Mouse (Mus musculus) T-cell, adult 2 months (primary cell): Measurements from ENCODE around the gene Gm45213.
"Not testable (repeated sequence)": the region's sequence is repeated elsewhere in the genome, so short reads cannot be mapped to it uniquely, and the experiment has no call there.

Source experiments
- DNase-seq: peaks from one replicate; pipeline ENCODE4 v3.0.0; 2022; ENCODE audit warnings: low spot score

Gm45213 gene

GRCm38 (mm10) chr7:66048446-66049230, 5.2 kb downstream of the Gm45213 start:
- no peak for DNase-seq

- DNase-seq = no peak
These were observed 10.6 kb downstream of the Gm45213 start for GRCm38 (mm10) chr7:66053946-66054483.

- not testable (repeated sequence) for DNase-seq
These were observed 12.0 kb downstream of the Gm45213 start for GRCm38 (mm10) chr7:66055356-66055755.

GRCm38 (mm10) chr7:66058703-66059102, 15.3 kb downstream of the Gm45213 start, which contains the start of gene Snrpa1:
Snrpa1 (plus strand) TSS chr7:66059003.
- DNase-seq = no peak

- peak; percentile 85 for DNase-seq
These were observed 16.9 kb downstream of the Gm45213 start for GRCm38 (mm10) chr7:66060066-66060956.

- DNase-seq = no peak
These were observed 17.7 kb downstream of the Gm45213 start for GRCm38 (mm10) chr7:66061057-66061456.

- DNase-seq = no peak
These were observed 33.0 kb downstream of the Gm45213 start for GRCm38 (mm10) chr7:66076411-66076810.

GRCm38 (mm10) chr7:66079364-66080230, 36.2 kb downstream of the Gm45213 start, which contains the start of gene Selenos:
Selenos (plus strand) TSS chr7:66079649.
- peak; percentile 97 for DNase-seq

- DNase-seq = no peak
These were observed 36.8 kb downstream of the Gm45213 start for GRCm38 (mm10) chr7:66080231-66080613.

GRCm38 (mm10) chr7:66083757-66084156, 40.4 kb downstream of the Gm45213 start:
- DNase-seq = no peak

GRCm38 (mm10) chr7:66084546-66084945, 41.1 kb downstream of the Gm45213 start:
- DNase-seq = no peak

GRCm38 (mm10) chr7:66087652-66088051, 44.2 kb downstream of the Gm45213 start:
- DNase-seq = no peak

- DNase-seq = no peak
These were observed 44.7 kb downstream of the Gm45213 start for GRCm38 (mm10) chr7:66088077-66088476.

GRCm38 (mm10) chr7:66090676-66091190, 47.3 kb downstream of the Gm45213 start:
- DNase-seq = no peak

- DNase-seq = no peak
These were observed 48.2 kb downstream of the Gm45213 start for GRCm38 (mm10) chr7:66091553-66091952.

- DNase-seq = no peak
These were observed 49.3 kb downstream of the Gm45213 start for GRCm38 (mm10) chr7:66092656-66093055.

GRCm38 (mm10) chr7:66094141-66094540, 50.7 kb downstream of the Gm45213 start:
- DNase-seq = no peak

- DNase-seq = no peak
These were observed 55.4 kb downstream of the Gm45213 start for GRCm38 (mm10) chr7:66098803-66099202.

- peak; percentile 29 for DNase-seq
These were observed 58.5 kb downstream of the Gm45213 start for GRCm38 (mm10) chr7:66101866-66102265.

GRCm38 (mm10) chr7:66104531-66104930, 61.1 kb downstream of the Gm45213 start:
- no peak for DNase-seq

GRCm38 (mm10) chr7:66105771-66106170, 62.4 kb downstream of the Gm45213 start:
- no peak for DNase-seq
